Mouse (Mus musculus) brain, embryonic 14.5 days (tissue): ENCODE measurements around the gene Cd164.

Experiments used
- CTCF ChIP-seq: fragments of 200-500 bp; IDR thresholded peaks from 2 replicates; pipeline ENCODE4 v1.5.1; 2012; ENCODE audit warnings: inconsistent platforms, mild to moderate bottlenecking, moderate library complexity, borderline replicate concordance; ENCODE audit not compliant: insufficient read depth, insufficient read length; ENCODE audit errors: extremely low read depth
- POLR2A ChIP-seq: fragments of 200-500 bp; IDR thresholded peaks from 2 replicates; pipeline ENCODE4 v1.6.1; 2012; ENCODE audit warnings: mild to moderate bottlenecking, inconsistent platforms, borderline replicate concordance; ENCODE audit not compliant: poor library complexity, insufficient read depth, insufficient read length, severe bottlenecking; ENCODE audit errors: extremely low read depth

GRCm38 (mm10) chr10:41575451-41576327, 56.5 kb downstream of the Cd164 start:
- TF ChIP-seq CTCF (no peak), POLR2A (no peak)
